Mouse (Mus musculus) spleen, postnatal 14 days (tissue): ENCODE results near the gene Gfpt1.

Experiments used
- DNase-seq, 2 experiments: peaks; one replicate each; pipeline ENCODE4 v3.0.0; 2021 to 2022; ENCODE audit warnings: low spot score in 2 of 2

Gene Gfpt1

GRCm38 (mm10) chr6:87100297-87101020 lies 57.8 kb downstream of the Gfpt1 start:
- no peak for DNase-seq

- peak; percentile 69 to 83 for DNase-seq
Measured at GRCm38 (mm10) chr6:87101281-87101954, 58.8 kb downstream of the Gfpt1 start.

- DNase-seq: no peak
Measured at GRCm38 (mm10) chr6:87101955-87102353, 59.3 kb downstream of the Gfpt1 start.

DNA sequence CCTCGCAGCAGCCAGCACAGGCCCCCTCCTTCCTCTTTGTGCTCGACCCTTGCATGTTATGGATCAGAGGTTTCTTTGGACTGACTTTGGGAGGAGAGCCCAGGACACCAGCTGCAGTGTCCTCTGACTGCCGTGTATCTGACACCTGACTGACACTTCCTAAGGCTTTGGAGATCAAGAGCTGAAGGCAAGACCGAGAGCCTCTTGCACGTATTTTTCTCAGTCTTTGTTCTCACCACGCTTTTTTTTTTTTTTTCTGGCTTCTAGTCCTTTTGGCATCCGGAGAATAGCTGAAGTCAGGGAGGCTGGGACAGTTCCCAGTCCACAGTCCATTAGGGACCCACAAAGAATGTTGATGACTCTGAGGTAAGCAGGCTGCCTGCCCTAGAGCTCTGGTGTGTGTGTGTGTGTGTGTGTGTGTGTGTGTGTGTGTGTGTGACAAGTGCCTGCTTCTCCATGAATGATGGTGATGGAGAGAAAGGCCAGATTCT lies 59.8 kb downstream of the Gfpt1 start:
- DNase-seq: no peak

DNA sequence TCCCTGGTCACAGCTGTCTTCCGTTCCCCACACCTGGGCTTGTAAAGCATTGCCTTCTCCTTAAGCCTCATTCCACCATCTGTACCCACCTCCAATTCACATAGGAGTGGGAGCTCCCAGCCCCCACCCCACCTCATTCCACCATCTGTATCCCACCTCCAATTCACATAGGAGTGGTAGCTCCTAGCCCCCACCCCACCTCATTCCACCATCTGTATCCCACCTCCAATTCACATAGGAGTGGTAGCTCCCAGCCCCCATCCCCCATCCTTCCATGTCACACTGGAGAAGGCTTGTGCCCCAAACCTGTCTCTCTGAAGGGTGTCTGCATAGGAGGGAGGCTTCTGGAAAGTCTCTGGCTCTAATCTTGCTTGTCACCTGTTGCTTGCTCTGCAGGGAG lies 60.7 kb downstream of the Gfpt1 start:
- no peak for DNase-seq

DNA sequence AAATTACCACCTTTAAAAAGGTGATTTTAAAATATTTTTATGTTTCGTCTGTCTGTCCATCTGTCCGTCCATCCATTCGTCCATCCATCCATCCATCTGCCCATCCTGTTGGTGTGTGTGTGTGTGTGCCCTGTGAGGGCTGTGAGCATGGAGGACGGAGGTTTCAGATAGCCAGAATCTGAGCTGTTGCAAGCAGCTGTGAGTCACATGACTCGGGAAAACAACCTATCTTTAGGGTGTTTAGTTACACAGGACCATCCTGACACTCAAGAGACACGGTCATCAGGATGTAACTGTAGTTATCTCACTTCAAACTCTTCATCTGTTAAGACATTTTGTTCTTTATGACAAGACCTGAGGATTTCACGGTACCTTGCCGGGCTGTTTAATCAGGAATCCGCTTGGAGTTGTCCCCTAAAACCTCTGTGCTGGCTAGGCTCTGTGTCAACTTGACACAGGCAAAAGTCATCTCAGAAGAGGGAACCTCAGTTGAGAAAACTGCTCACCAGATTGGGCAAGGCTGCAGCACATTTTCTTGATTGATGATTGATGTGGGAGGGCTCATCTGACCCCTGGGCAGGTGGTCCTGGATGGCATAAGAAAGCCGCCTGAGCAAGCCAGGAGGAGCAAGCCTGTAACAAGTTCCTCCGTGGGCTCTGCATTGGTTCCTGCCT lies 61.6 kb downstream of the Gfpt1 start, which contains the start of gene D6Ertd527e:
Gene D6Ertd527e, plus strand, starts transcription at position 624 of the 674 bp plus-strand sequence.
- no peak for DNase-seq

GRCm38 (mm10) chr6:87111493-87111892 lies 68.8 kb downstream of the Gfpt1 start:
- no peak for DNase-seq

GRCm38 (mm10) chr6:87112125-87112524 lies 69.5 kb downstream of the Gfpt1 start:
- no peak for DNase-seq

DNA sequence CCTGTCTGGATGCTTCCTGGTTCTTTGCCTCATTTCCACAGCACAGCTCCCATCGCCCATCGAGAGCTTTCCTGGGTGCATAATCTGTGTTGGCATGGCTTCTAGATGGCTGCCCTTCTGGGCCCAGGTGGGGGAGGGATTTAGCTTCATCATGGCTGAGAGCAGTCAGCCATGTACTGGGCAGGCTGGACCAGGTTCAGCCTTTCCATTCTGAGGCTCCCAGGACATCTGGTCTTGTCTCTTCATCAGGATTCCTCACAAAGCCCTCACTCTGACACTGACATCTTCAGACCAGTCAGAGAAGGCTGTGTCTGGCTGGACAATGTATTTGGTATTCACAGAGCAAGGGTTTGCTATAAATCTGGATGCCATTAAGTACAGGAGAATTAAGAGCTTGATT lies 73.3 kb downstream of the Gfpt1 start:
- DNase-seq: no peak

DNA sequence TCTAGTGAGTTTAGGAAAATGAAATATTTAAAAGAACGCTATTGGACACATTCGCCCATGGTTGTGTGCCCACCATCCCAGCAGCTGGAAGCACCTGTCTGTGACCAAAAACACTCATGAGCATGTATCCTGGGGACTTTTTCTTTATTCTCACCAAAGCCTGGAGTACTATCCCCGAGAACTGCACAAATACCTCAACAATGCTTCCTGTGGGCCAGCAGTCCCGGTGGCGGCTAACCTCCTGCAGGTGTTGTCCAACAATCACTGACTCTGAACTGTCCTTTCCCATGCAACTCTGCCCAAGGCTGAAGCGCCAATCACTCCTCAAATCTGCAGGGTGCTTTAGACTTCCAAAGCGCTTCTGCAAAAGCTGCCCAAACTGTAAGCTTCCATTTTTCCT lies 74.0 kb downstream of the Gfpt1 start:
- DNase-seq: no peak

GRCm38 (mm10) chr6:87119066-87119837 lies 76.6 kb downstream of the Gfpt1 start:
- peak; percentile 19 to 47 for DNase-seq

DNA sequence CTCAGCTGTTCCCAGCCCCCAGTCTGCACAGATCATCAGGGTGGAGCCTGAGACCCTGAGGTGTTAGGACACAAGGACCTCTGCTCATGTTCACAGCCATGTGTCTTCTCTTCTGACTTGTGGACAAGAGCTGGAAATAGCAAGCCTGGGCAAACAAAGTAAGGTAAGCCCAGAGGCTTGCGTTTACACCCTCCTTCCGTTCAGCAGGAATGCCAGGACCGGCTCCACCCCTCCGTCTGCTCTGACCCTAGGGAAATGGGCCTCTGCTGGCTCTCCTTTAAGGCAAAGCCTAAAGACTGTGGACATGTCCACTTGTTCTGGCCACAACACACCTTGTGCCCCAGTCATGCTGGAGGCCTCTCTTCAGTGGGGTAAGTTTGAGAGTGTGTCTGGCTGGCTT lies 77.3 kb downstream of the Gfpt1 start:
- DNase-seq: no peak

DNA sequence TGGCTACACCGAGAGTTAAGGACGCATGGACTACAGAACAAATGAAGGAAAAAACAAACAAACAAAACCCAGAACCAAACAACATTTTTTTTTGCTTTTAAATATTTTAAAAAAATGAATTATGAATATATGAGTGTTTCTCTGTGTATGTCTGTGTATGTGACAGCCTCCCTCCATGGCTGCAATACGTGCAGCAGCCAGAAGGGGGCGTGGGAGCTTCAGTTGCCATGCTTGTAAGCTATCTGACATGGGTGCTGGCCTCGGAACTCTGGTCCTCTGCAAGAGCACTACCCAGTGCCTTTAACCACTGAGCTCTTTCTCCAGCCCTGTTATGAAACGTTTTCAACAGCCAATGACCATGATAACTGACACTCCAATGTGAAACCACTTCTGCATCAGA lies 78.0 kb downstream of the Gfpt1 start:
- DNase-seq: no peak

DNA sequence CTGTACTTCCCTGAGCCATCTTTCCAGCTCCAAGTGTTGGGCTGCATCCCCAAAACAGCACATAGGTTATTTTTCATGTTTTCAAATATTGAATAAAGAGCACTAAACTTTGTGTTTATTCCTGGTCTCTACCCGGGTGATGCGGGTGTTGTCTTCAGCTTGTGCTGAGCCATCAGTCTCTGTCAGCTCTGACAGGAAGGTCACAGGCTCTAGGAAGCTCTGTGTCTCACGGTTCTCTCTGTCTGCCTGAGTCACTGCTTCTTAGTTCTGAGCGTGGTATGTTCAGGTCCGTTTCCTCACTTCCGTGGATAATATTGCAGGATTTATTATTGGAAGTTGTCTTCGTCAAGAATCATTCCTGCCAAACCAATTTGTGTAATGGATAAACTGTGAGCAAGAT lies 79.3 kb downstream of the Gfpt1 start:
- DNase-seq: no peak

DNA sequence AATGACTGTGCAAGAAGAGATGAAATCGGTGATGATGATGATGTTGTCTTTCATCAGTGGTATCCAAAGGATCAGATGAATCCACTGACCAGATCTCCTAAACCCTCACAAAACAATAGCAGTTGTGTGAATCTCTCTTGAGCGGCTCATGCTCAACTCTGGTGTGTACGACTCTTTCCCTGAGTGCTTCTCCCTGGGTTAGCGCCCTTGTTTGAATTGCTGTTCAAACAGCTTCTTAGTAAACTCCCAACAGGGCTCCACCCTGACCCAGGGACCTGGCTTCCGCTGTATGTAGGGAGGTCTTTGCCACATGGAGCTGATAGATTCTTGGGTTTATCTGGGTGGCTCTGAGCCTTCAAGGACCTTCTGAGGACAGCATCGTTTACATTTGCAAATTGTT lies 80.8 kb downstream of the Gfpt1 start:
- no peak for DNase-seq

DNA sequence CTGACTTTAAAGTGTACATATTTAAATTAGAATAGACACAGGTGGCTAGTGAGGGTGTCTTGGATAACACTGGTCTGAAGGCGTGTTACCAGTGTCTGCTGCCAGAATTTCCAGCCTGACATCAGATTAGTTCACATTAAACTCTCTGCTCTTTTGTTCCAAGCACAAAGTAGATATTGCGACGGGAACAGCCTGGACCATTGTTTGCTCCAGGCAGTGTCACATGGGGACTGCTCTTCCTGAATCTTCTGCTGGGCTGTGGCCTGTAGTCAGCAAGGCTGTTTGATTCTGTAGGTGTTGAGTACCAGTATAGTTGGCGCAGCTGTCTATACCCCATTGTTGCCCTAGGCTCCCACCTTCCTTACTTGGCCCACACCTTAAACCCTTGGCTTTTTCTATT lies 81.3 kb downstream of the Gfpt1 start:
- DNase-seq: no peak

DNA sequence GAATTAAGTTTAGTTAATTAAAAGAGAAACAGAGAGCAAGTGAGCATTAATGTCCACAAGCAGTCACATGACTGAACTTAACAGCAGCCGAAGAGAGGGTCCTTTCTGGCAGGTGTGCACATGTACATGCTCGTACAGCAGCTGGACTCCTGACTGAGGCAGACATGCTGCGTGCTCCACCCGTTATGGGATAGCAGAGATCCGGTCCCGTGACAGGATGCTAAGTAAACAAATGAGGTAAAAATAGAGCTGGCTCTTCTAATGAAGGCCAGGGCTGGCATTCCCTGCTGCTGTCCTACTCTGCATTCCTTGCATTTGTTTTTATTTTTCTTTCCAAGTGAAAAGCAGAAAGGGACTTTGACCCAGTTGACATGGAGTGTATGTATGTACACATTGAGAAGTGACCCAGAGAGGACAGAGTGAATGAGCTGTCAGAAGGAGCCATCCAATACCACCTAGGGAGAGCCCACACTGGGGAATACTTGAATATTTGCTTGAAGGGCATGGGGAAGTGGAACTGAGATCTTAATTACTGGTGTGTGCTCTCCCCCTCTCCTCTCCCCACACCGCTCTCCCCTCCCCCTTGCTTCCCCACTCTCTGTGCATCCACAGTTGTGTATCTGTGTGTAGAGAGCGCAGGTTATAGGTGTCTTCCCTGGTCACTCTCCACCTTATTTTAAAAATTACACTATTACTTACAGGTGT lies 84.6 kb downstream of the Gfpt1 start:
- DNase-seq: no peak

- DNase-seq: no peak
Measured at GRCm38 (mm10) chr6:87129861-87130260, 87.2 kb downstream of the Gfpt1 start.

DNA sequence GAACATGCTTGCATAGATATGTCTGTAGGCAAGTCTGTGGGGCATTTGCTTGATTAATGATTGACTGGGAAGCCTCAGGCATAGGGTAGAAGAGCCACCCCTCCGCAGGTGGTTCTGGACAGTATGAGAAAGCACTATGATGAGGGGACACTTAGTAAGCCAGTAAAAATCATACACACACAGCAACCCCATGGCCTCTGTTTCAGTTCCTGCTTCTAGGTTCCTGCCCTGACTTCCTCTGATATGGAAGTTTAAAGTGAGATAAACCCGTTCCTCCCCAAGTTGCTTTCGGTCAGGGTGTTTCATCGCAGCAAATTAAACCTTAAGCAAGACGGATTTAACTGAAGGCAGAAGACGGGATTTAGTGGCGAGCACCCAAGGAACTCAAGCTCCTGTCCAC lies 88.0 kb downstream of the Gfpt1 start:
- DNase-seq: no peak

DNA sequence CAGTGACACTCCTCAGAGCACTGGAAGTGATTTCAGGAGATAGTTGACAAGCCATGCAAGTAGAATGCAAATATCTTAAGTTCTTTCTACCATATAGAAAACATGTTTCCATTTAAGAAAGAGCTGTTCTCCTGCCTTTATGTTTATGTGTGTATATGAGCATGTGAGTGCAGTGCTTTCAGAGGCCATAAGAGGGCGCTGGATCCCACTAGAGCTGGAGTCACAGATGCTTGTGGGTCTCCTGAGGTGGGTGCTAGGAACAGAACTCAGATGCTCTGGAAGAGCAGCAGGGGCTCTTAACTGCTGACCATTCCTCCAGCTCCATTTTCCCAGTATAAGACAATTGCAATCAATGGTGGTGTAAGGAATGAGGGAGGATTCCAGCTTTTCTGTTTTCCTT lies 88.4 kb downstream of the Gfpt1 start:
- DNase-seq: no peak

- no peak for DNase-seq
Measured at GRCm38 (mm10) chr6:87133520-87133919, 90.9 kb downstream of the Gfpt1 start.
